Mouse (Mus musculus) kidney, postnatal 25 days (tissue): ENCODE measurements around the gene Tbck.

Experiments used
- DNase-seq, 2 experiments: peaks; one replicate each; pipeline ENCODE4 v3.0.0; 2021; ENCODE audit warnings: mixed read lengths in 2 of 2

The Tbck gene

DNA sequence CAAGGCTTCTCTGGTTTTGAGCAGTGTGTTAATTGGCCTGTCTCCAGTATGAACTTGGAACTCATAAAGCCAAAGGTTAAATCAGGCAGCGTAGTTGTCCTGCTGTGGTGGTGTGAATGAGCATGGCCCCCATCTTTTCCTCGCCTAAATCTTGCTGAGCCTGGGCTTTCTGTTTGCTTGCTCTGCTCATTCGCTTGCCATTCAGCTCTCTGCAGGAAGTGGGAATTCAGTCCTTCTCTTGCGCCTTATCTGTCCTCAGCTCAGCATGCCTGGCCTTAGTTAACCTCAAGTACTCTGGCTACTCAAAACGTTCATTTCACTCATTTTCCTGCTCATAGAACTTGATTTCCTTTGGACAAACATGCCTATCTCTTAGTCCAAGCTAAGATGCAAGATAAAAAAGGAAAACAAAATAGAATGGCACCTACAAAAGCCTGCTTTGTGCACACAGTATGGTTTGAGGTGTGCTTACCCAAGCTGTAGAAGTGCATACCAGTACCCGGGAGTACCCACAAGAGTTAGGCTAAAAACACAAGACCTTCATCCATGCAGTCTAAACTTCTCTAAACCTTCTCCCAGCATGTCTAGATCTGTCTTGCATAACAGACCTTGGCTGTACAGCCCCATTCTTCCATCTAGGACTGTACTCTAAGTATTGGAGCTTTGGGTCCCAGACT, 151.3 kb downstream of the Tbck start:
- peak in 1 of 2 experiments; percentile 11 for DNase-seq

DNA sequence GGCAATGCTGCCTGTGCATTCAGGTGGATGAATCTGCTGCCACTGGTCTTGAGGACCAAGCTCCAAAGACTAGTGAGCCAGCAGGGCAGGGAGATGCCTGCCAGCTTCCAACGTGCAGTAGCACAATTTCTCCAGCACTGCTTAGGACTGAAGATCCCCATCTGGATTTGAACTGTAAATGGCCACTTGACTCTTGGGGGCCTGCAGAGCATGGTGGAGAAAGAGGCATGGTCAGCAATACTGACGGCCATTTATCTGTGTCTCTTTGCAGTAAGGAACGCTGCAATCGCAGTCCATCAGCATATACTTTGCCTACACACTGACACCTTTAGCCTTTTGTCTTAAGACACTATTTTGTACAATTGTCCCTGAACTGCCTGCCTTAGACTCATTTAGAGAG, 153.2 kb downstream of the Tbck start:
- no peak for DNase-seq

DNA sequence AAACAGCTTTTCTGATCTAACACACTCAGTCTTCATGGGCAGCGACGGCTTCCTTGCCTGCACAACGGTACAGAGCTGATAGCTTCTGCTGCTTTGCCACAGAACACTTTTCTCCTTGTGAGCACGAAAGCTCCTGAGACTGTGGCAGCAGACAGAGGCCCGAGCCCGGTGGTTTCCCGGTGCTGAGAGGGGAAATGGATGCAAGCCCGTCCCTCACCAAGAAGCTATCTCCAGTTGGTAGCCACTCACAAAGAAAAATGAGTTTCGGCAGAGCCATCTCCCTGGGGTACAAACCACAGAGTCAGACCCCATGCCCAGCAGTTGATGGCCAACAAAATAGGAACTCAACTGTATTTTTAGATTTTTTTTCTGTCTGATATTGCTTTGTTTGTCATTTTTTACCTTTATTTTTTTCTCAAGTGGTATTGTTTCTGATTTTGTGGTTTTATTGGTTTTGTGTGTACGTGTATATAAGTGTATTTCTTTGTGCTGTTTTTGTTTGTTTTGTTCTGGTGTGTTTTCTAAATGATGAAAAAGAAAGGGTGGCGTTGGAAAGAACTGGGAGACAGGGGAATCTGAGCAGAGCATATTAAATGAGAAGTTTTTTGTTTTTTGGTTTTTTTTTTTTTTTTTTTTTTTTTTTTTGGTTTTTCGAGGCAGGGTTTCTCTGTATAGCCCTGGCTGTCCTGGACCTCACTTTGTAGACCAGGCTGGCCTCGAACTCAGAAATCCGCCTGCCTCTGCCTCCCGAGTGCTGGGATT, 154.9 kb downstream of the Tbck start:
- DNase-seq: peak in 1 of 2 experiments; percentile 1

DNA sequence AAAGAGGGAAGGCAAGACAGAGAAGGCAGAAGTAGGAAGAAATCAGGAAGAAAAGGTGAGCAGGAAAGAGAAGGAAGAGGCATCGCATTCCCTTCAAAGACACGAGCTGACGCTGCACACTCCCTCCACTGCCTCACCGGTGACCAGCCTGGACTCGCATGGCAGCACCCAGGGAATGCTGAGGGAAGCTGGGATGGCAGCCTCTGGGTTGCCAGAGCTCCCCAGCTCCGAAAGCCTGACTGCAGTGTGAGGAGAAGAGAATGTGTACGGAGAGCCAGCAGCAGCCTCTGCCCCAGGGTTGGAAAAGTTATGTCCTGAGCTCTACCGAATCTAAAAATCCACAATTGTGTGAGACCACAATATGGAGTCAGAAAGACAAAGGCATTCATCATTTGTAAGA, 155.6 kb downstream of the Tbck start:
- DNase-seq: peak; percentile 63 to 69

DNA sequence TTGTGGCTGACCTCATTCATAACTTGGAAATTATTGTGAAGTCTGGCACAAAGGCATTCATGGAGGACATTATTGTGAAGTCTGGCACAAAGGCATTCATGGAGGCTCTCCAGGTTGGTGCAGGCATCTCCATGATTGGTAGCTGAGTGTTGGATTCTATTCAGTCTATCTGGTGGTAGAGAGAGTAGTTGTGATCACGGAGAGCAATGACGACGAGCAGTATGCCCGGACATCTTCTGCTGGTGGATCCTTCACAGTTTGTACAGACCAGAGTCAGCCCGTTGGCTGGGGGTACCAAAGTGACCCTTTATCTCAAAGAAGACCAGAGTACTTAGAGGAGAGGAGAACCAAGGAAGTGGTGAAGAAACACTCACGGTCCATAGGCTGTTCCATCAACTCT, 158.7 kb downstream of the Tbck start:
- peak in 1 of 2 experiments; percentile 0 for DNase-seq

DNA sequence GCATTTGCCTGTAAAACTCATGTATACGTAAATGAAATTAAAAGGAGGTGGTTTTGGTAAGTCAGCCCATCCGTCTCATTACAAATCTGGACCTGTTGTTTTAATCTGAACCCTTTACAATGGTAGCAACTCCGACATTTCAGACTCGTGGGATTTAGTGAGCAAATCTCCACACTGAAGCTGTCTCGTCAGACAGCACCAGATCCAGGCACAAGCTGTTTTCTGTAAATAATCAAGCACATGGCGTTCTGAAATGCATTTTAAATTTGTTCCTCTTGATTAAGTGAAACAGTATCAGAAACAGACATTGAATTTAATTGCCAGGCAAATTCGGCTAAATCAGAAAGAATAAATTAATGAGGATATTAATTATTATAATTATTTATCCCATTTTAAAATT, 165.7 kb downstream of the Tbck start:
- no peak for DNase-seq

DNA sequence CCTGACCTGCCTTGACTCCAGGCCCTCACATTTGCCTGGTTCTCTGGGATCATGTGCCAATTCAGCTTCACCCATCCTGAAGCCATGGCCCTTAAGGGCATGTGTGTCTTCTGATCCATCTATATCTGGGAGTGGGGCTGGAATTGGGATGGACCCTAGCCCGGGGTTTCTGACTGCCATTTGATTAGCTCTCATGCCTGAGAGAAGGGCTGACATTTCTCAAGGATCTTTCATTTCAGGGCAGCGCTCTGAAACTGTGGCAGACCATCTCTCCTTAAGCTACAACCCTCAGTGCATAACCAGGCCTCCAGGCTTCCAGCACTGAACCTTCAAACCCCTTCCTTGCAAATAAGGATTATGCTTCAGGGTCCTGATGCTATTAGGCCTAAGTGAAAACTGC, 166.5 kb downstream of the Tbck start:
- no peak for DNase-seq

DNA sequence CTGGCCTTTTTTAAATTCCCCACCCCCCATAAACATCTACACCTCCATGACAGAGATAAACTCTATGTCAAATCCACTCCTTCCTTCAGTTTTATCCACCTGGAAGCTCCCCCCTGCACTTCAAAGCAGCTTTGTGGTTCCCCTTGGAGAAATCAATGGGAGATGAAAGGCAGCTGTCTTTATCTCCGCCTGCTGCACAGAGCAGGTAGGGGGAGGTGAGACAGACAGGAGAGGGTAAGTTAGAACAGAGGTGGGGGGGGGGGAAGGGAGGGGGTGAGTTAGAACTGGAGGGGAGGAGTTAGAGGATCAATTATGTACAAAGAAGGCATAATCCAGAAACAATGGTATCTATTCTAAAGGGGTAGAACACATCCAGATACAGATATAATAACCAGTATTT, 167.5 kb downstream of the Tbck start:
- DNase-seq: no peak

DNA sequence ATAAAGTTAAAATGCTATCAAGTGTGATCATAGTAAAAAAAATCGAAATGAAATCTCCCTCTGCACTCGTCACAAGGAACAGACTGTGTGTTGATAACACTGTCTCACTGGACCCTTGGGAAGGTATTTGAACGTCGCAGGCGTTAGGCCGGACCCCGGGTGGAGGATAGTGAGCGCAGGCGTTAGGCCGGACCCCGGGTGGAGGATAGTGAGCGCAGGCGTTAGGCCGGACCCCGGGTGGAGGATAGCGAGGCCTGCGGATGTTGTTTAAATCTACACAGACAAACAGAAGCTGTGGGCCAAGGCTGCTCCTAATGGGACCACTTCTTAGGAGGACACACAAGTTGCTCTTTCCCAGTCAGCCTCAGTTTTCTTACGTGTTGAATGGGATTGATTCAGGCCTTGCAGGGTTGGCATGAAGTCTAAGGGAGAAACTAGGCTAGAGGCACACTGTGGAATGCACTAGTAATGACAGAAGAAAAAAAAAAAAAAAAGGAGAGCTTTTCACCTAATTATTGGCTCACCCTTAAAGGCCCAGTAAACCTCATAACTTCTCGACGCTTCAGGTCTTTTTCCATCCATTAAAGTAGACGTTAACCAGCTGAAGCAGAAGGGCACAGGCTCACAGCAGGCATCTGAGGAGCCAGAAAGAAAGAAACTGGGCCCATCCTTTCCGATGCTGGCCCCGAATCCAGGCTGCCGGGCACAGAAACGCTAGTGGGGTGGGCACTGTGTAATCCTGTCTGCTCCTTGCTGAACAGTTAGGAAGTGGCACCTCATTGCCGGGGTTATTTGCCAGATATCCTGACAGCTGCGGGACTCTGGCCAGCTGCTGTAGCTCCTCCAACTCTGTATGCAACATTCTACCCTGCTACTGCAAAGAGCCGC, 168.1 kb downstream of the Tbck start:
- DNase-seq: no peak

DNA sequence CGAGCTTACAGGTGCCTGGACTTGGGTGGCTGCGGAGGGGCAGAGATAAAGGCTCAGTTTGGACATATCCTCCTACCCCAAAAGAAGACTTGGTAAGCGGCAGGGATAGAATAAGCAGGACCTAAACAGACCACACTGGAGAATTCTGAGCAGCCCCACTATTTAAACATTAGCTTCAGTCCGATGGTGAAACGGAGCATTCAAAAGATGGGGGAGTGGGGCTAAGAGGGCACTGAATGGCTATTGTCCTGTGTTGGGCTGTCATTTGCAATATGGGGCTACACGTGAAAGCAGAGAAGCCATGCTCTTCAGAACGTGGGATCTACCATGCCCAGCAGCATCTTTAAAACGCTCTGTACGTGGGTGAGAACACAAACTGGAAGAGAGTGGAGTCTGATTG, 170.3 kb downstream of the Tbck start:
- no peak for DNase-seq

DNA sequence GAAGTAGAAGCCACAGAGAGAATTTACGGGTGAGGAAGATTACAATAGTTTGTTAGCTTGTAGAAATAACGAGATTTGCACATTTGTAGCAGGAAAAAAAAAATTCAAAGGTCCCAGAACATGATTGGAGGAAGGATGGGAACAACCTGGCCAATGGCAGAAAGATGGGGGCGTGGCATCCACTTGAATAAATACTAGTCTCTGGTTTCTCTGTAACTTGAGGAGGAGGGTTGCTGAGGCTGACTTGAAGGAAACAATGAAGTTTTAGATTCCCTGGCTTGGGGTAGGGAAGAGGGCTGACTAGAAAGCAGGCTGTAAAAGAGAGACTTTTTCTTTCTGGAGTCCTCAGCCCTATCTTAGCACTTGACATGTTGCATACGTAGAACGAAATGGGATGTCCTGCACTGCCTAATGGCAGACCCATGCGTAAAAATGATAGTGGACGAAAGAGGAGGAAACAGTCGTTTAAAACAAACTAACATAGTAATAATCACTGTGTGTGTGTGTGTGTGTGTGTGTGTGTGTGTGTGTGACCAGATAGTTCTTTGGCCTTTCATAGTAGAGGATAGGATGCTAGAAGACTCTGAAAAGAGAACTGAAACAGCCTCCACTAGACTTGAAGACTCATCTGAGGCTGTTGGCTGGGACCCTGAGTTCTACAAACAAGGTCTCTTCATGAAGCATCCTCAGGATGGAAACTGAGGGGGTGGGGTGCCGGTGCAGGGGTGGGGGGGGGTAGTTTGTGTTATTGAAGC, 171.7 kb downstream of the Tbck start:
- no peak for DNase-seq

DNA sequence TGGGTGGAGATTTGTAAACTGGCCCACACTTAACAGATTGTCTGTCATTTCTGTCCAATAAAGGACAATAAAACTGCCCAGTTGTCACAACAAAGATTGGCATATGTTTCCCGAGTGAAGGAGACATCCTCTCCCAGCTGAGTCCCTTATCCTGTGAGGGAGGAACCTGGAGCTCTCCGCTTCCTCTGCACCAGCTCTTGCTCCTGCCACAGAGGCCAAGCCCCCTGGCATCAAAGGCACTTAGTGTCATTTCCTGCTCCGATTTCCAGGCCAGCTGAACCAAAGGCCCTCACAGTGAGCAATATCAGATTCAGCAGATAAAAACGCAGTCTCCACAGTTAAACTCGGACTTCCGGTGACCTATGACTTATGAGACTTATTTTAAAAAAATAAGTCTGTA, 172.7 kb downstream of the Tbck start:
- peak; percentile 26 to 54 for DNase-seq

DNA sequence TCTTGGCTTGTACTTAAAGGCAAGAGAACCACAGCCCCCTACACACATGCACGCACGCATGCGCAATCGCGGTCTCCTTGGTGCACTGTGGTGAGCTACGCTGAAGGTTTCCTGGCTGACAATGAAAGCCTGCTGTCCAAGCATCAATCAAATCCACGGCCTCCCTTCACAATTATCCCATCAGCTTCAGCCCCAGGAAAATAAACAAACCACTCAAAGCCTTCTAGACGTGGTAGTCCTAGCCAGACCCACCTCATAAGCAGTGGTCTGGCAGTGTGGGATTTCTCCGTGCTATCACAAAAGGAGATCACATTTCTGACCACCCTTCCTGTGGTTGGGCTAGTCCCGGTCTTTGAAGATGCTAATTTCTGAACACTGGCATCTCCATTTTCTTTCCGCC, 174.9 kb downstream of the Tbck start:
- DNase-seq: no peak

DNA sequence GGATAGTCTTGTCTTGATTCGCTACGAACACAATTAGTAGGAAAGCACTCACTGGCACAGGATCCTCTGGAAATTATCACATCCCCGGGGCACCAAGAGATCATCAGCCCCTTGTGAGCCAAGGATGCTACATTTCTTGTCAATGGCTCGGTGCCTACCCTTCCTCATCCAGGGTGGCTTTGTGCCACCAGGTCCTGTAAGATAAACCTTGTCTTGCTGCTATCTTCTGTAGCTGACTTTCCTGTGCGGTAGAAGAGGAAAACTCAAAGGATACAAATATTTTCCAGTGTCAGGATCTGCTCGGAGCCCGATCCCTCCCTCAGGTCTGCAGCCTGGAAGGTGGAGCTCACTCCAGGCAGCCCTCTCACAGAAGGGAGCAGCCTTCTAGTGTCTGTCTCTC, 175.6 kb downstream of the Tbck start:
- DNase-seq: no peak

DNA sequence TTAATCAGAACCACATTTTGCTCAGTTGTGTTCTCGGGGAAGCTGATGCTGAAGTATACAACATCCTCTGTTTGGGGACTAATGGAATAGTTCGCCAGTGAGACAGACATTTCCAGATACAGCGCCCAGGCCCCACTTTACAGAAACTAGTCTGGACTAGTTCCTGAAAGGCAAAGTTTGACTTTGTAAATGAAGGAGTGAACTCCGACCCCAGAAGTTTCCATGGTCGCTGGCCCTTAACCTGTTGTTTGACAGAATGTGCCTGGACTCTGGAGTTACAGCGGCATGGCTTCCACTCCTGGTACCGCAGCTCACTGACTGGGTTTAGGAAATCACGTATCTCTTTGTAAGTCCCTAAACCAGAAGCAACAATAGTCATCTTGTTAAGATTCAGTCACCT, 176.9 kb downstream of the Tbck start:
- DNase-seq: peak; percentile 52 to 75

DNA sequence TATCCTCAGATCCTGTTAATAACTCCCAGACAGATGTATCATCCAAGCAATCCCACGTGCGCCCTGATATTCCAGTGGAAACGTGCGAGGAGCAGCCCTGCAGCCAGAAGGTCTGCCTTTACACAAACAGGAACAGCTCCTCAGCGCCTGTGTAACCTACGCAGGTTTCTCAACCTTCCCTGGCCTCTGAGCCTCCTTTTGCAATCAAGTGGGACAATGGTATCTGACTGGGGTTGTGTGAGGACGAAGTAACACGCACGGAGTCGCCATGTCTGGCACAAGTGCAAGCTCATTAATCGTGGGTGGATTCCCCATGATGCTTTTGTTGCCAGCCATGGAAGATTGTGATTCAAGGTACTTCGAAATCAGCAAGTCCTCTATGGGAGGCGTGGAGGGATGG, 179.9 kb downstream of the Tbck start:
- no peak for DNase-seq

DNA sequence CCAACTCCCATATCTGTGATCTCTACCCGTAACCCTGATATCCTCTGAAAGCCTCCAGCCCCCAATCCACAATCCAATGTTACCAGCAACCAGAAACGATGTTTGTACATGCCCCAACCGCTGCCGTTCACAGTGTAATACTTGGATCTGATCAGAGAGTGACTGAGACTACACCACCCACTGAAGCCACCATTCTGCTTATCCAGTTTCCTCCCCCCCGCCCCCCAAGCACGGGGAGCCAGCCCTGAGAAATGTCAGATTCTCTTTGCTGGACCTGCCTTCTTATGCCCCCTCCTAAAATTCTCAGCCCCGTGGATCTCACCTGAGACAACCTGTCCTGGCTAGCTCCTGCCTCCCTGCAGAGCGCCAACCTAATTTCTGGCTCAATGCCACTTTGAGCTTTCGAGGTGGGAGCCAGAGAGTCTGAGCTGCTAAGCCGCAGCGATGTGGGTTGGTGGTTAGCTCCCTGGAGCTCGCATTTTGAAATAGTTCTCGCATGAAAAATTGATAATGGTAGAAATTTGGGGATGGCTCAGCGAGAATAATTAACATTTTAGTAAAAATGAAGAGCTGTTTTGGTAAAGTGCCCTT, 180.5 kb downstream of the Tbck start:
- DNase-seq: peak; percentile 50 to 59

DNA sequence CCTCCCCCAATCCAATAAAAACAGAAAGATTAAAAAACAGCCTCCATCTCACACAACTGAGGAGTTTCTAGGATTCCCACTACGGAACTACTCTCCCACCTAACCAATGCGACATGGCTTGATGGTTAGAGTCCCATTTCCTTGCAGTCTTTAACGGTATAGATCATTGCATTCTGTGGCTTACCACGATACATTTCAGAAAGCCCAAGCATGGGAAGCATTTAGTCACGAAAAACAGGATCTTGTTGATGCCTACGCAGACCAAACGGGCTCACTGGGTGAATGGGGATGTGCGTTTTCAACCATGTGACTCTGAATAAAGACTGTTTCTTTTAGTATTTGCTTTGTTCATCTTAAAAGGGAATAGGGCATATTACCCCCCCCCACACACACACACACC, 181.0 kb downstream of the Tbck start:
- DNase-seq: no peak

DNA sequence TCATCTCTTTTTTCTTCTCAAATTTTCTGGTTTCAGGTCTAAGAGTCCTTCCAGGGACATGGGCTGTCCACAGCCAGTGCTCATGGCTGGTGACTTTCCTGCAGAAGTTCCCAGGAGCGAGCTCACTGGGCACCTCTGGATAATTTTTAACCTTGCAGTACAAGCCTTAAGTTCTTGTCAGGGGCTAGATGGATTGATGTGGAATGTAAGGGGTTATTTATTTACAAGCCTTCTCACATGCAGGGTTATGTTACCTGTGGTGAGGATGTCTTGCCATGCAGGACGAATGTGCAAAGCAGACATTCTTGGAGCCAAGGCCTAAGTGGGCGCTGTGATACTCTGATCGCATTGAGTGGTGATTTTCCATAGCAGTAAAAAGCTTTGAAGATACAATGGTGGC, 181.7 kb downstream of the Tbck start:
- peak; percentile 37 to 70 for DNase-seq

DNA sequence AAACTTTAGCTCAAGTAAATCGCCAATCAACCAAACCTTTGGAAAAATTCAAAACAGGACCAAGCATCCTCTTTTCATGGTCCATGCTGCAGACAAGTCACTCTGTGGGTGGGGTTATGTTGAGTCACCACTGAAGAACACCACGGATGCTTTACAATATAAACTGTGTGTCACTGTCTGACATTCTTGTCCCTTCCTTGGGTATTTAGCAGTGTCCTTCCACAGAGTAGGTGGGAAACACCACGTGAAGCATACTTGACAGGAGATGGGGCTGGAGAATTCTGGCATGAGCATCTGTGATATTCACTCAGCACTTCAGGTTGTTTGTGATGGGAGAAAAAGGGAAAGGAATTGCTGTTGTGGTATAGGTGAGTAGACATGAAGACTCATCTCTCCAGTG, 183.0 kb downstream of the Tbck start:
- no peak for DNase-seq

DNA sequence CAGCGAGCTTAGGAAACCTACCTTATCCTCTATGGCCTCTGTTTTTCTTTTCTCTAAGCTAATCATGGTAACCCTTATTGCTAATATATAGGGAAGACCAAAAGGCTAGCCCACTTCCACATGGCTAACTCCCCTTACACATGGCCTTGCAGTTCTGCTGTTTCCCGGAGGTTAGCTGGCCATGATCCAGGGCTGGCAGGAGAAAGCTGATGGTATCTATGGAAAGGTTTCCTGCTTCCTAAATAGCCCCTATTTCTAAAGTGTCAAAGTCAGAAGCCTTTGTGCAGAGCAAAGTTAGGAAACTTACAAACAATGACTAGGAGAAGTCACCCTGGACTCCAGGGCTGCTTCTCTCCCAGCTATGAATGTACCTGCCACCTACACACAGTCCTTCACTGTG, 184.9 kb downstream of the Tbck start:
- DNase-seq: peak; percentile 65 to 74

DNA sequence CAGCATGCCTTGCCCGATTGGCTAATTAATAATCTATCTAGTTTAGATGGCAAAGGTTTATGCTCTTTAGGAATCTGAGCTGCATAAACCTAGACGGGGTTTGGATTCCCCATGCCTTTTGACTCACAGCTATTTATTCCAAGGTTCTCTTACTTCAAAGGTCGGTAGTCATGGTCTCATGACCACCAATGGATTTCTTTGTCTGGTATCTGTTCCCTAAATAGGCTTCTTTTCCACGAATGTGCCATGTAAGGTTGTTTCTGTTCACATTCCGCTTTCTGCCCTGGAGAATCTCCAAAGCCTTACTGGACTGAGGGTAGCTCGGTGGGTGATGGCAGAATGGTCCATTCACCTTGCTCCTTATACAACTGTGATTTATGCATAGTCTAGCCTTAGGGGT, 186.1 kb downstream of the Tbck start:
- peak in 1 of 2 experiments; percentile 37 for DNase-seq
